In genomic region chr10:100584178-100584577, GRCm38 (mm10) we compare ENCODE assay signal across 29 mouse cellular contexts. TPM values are rescaled to one million over a fixed set of nuclear protein-coding genes. Genes with fewer than 3 reads are reported as not detected.
"Had no signal": no experiment of that assay in that cellular context is flagged by ENCODE, and none has a peak within 500 bp of the region (broad histone marks: within the 10 kb centered on the region; RNA-seq: fewer than 3 reads in every experiment).

No protein-coding gene starts in this region.

- H3K9me3 ChIP-seq: limb, embryonic 12.5 days; limb, embryonic 15.5 days; liver, embryonic 13.5 days; megakaryocyte, embryonic 14.5 days; midbrain, embryonic 10.5 days; midbrain, embryonic 13.5 days; neural tube, embryonic 13.5 days had no signal

- H3K4me3 ChIP-seq: limb, embryonic 12.5 days; limb, embryonic 15.5 days; liver, embryonic 13.5 days; megakaryocyte, embryonic 14.5 days; midbrain, embryonic 10.5 days; midbrain, embryonic 13.5 days; myocyte; neural tube, embryonic 13.5 days had no signal

- H3K9ac ChIP-seq: limb, embryonic 12.5 days; limb, embryonic 15.5 days; liver, embryonic 13.5 days; lung, embryonic 14.5 days; midbrain, embryonic 13.5 days; neural tube, embryonic 13.5 days had no signal

- H3K27me3 ChIP-seq: limb, embryonic 12.5 days; limb, embryonic 15.5 days; liver, embryonic 13.5 days; megakaryocyte, embryonic 14.5 days; midbrain, embryonic 13.5 days; neural tube, embryonic 13.5 days had no signal

- H3K4me1 ChIP-seq: limb, embryonic 15.5 days had no signal

- H3K27ac ChIP-seq: limb, embryonic 12.5 days; limb, embryonic 15.5 days; liver, embryonic 13.5 days; midbrain, embryonic 10.5 days; midbrain, embryonic 13.5 days; neural tube, embryonic 13.5 days had no signal

- H3K4me2 ChIP-seq: limb, embryonic 12.5 days; limb, embryonic 15.5 days; liver, embryonic 13.5 days; lung, embryonic 14.5 days; midbrain, embryonic 13.5 days; neural tube, embryonic 13.5 days had no signal

- DNase-seq: kidney, adult 9 months; kidney, postnatal 14 days; kidney, postnatal 4 days; left cerebral cortex, postnatal 4 days; liver, embryonic 13.5 days; lung, embryonic 14.5 days; thymus, adult 18-20 months; thymus, postnatal 36 days had no signal

- ATAC-seq: lung, postnatal 0 days; midbrain, embryonic 13.5 days; midbrain, embryonic 16.5 days had no signal

RNA-seq across cellular contexts. Expression of gene 1700017N19Rik, which starts 6.1 kb away (rescaled TPM):
- total RNA-seq: layer of hippocampus, adult 18-20 months; layer of hippocampus, postnatal 14 days; left cerebral cortex, adult 8-10 months; left cerebral cortex, postnatal 14 days; left cerebral cortex, postnatal 4 days; monocyte, adult 5-6 weeks; neutrophil, adult 5-6 weeks had no signal
- polyA plus RNA-seq: kidney, embryonic 16.5 days; limb, embryonic 12.5 days; limb, embryonic 15.5 days; liver, embryonic 13.5 days; liver, embryonic 16.5 days; lung, embryonic 14.5 days; lung, postnatal 0 days; midbrain, embryonic 10.5 days; myocyte; small intestine, adult 2 months; spleen, adult 2 months; stomach, embryonic 16.5 days; urinary bladder, adult 2 months had no signal
